Mouse (Mus musculus) spleen, postnatal 36 days (tissue): ENCODE data around the gene Yaf2.
A peak's percentile ranks its signal among the peaks of the same experiment; 100 is the strongest.
"Not testable (repeated sequence)": the region's sequence is repeated elsewhere in the genome, so short reads cannot be mapped to it uniquely, and the experiment has no call there.

ENCODE experiments used
- DNase-seq, 2 experiments: peaks; one replicate each; pipeline ENCODE4 v3.0.0; 2022; ENCODE audit warnings: low spot score in 2 of 2, mixed read lengths in 1 of 2

Yaf2 gene

GRCm38 (mm10) chr15:93336925-93337761 is at the start of gene Yaf2:
TSS of gene Yaf2 (minus strand) at chr15:93336935.
- peak; percentile 84 to 87 for DNase-seq

- DNase-seq: no peak
These were observed 44.6 kb upstream of the Yaf2 start for GRCm38 (mm10) chr15:93381337-93381736.

- DNase-seq: peak in 1 of 2 experiments; percentile 7
These were observed 42.4 kb upstream of the Yaf2 start for GRCm38 (mm10) chr15:93379177-93379576.

GRCm38 (mm10) chr15:93375696-93376095 is 39.0 kb upstream of the Yaf2 start:
- no peak for DNase-seq

- DNase-seq: not testable (repeated sequence)
These were observed 35.9 kb upstream of the Yaf2 start for GRCm38 (mm10) chr15:93372525-93373119.

- DNase-seq: no peak
These were observed 35.1 kb upstream of the Yaf2 start for GRCm38 (mm10) chr15:93371838-93372237.

GRCm38 (mm10) chr15:93368558-93368957 is 31.8 kb upstream of the Yaf2 start:
- no peak for DNase-seq

- DNase-seq: no peak
These were observed 28.8 kb upstream of the Yaf2 start for GRCm38 (mm10) chr15:93365561-93365960.

GRCm38 (mm10) chr15:93358346-93359095 is 21.8 kb upstream of the Yaf2 start:
- no peak for DNase-seq

- no peak for DNase-seq
These were observed 4.1 kb upstream of the Yaf2 start for GRCm38 (mm10) chr15:93340630-93341379.

- no peak for DNase-seq
These were observed 144 bp downstream of the Yaf2 start for GRCm38 (mm10) chr15:93336658-93336924.

GRCm38 (mm10) chr15:93335821-93336657 is 696 bp downstream of the Yaf2 start:
- DNase-seq: peak; percentile 41 to 44

- no peak for DNase-seq
These were observed 5.5 kb downstream of the Yaf2 start for GRCm38 (mm10) chr15:93331256-93331655.

GRCm38 (mm10) chr15:93327235-93327634 is 9.5 kb downstream of the Yaf2 start:
- DNase-seq: no peak

GRCm38 (mm10) chr15:93326651-93327050 is 10.1 kb downstream of the Yaf2 start:
- DNase-seq: no peak

- no peak for DNase-seq
These were observed 11.4 kb downstream of the Yaf2 start for GRCm38 (mm10) chr15:93325360-93325759.

- no peak for DNase-seq
These were observed 18.0 kb downstream of the Yaf2 start for GRCm38 (mm10) chr15:93318781-93319180.

GRCm38 (mm10) chr15:93310304-93310703 is 26.4 kb downstream of the Yaf2 start:
- not testable (repeated sequence) for DNase-seq

GRCm38 (mm10) chr15:93298197-93298596 is 38.5 kb downstream of the Yaf2 start:
- no peak for DNase-seq

GRCm38 (mm10) chr15:93294483-93294882 is 42.3 kb downstream of the Yaf2 start:
- no peak for DNase-seq

GRCm38 (mm10) chr15:93288321-93288720 is 48.4 kb downstream of the Yaf2 start:
- DNase-seq: no peak
